Mouse (Mus musculus) inflammation-experienced regulatory T-cells, adult 6 months (primary cell): ENCODE measurements around the gene Nup50. TPM values are rescaled to one million over a fixed set of nuclear protein-coding genes. Genes with fewer than 3 reads are reported as not detected.

Experiments
- ATAC-seq: one replicate; pipeline ENCODE4 v1.8.0; 2017
- polyA plus RNA-seq, 3 experiments: library from polyadenylated mRNA; unstranded; fragments of 100-300 nt; shearing (Covaris generic); gene quantifications; one replicate each; pipeline ENCODE4 v1.2.1; 2017

Gene Nup50
- 10 to 100 TPM; 18.8 to 32.6 (median 20.8) TPM for polyA plus RNA-seq

DNA sequence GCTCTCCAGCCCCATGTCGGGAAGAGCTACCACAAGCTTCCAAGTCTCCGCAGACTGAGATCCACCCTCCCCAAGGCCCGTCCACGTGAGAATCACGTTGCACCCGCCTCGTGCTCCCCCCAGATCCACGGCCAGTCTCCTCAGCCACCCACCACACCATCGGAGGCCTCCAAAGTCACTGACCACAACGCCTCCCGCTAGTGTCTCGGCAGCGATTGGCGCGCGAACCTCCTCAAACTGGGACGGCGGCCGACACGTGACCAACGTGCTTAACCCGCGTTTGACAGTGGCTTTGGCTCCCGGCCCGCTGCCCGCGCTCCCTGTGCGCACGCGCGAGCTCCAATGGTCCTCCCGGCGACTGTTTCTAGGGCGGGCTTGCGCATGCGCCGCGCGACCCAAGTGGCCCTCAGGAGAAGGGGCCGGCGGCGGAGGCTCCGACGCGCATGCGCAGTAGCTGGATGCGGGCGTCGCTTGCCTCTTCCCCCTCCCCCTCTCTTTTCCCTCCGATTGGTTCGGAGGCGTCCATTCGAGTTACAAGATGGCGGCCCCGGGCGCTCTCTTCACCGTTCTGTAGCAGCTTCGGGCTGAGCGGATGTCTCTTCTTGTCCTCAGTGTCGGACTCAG is at the start of gene Nup50:
Gene Nup50 (plus strand): TSS at position 528 of the 624 bp plus-strand sequence.
- ATAC-seq, result peak; percentile 78

- ATAC-seq, result no peak
Measured at GRCm38 (mm10) chr15:84873867-84874266, 49.3 kb upstream of the Nup50 start.

GRCm38 (mm10) chr15:84877029-84877815 is 46.0 kb upstream of the Nup50 start:
- ATAC-seq, result no peak

- no peak for ATAC-seq
Measured at GRCm38 (mm10) chr15:84888066-84888465, 35.1 kb upstream of the Nup50 start.

GRCm38 (mm10) chr15:84891246-84891645 is 32.0 kb upstream of the Nup50 start:
- no peak for ATAC-seq

GRCm38 (mm10) chr15:84891658-84892057 is 31.6 kb upstream of the Nup50 start:
- peak; percentile 28 for ATAC-seq

DNA sequence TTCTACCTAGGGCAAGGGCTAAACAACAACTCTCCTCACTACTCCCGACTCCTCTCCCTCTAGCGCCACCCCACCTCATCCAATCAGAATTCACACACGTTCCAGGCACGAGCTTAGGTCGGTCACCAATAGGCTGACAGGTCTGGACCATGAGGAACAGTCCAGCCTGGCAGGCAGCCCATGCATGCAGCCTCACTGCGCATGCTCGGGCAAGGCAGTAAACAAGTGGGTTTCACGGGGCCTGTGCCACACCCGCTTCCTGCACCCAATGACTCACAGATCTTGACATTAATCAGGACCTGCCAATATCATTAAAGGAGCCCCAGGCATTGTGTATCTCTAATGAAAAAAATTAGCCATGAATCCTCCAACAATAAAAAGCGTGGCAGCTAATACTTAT is 27.0 kb upstream of the Nup50 start:
- peak; percentile 56 for ATAC-seq

DNA sequence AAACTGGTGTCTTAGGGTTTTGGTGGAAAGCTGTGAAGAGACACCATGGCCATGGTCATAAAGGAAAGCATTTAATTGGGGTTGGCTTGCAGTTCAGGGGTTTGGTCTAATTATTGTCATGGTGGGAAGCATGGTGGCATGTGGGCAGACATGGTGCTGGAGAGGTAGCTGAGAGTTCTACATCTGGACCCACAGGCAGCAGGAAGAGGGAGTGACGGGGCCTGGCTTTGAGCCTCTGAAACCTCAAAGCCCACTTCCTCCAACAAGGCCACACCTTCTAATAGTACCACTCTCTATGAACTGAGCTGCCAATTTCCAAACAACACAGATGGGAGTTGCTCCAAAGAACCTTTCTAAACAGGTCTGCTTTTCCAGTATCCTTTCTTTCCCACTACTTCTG is 26.5 kb upstream of the Nup50 start:
- peak; percentile 82 for ATAC-seq

DNA sequence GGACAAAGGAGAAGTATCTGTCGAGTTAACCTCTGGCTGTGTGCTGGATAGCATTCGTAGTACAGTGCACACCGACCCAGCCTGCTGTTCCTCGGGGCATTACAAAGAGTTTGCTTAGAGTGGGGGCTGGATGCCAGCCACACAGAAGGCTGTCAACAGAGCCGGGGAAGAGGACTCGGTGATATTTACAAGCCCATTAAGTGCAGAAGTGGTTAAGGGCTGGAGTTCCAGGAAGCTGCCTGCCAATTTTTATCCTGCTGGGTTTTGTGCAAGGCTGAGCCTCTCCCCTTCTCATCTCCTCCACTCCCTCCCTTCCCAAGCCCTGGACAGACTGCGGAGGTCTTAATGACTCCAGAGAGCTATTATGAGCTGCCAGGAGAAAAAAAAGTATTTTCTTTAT is 25.1 kb upstream of the Nup50 start:
- no peak for ATAC-seq

DNA sequence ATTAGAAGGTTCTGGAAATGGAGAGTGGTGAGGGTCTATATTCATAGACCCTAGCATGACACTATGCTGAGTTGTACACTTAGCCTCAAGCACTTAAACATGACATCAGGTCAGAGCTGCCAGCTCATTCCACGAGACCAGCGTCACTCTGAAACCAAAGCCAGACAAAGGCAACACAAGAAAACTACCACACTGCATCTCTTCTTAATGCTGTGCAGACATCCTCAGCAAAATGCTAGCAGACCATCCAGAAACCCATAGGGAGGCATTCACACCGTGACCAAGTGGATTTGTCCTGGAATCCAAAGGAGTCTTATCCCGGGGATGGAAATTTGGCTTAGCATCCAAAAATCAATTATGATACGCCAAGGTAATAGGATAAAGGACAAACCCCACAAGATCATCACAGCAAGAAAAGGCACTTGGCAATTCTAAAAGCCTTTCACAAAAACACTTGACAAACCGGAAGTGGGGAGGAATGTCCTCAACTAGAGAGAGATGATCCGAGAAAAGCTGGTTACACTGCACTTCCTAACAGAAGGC is 19.3 kb upstream of the Nup50 start:
- no peak for ATAC-seq

DNA sequence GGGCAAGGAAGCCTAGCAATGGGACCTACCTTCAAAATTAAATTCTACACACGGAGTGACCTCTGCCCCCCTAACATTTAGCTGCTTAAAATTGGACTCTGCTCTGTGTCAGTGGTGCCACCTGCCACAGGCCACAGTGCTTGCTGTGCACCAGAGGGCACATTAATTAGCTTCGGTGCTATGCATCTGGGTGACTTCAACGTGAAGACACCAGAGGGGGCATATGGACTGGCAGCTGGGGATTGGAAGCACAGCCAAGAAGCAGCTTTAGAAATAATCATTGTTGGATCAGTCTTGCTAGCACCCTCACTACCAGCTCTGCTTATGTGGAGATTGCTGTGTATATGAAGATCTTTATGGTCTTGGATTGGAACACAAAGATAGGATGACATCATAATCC is 10.0 kb upstream of the Nup50 start:
- no peak for ATAC-seq

- ATAC-seq, result no peak
Measured at GRCm38 (mm10) chr15:84919938-84920337, 3.3 kb upstream of the Nup50 start, which contains the start of gene Gm29666. Gm29666 (minus strand) TSS chr15:84920038.

DNA sequence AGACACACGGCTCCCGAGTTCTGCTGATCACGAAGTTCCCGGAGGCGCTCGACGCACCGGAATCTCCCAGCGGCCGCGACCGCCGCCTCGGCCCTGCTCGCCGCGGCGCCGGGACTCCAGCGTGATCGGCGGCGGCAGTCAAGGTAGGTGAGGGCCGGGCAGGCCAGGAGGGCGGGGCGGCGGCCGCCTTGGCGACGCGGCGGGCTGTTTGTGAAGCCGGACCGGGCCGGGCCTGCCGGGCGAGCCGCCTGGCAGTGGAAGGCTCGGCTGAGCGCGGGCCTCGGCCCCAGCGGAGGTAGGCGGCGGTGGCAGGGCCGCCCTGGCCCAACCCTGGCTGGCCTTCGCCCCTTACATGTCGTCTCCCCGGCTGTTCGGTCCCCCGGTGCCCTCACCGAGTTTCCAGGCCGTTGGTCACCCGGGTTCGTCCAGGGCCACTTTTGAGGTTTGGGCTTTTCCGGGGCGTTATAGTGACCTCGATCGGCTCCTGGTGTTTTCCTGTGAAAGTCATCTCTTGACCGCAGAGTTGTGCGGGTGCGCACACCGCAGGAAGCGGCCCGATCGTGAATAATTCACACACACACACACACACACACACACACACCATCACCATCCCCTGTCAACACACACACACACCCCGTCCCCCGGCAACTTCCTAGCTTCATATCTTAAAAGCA is 434 bp downstream of the Nup50 start:
- peak; percentile 43 for ATAC-seq

DNA sequence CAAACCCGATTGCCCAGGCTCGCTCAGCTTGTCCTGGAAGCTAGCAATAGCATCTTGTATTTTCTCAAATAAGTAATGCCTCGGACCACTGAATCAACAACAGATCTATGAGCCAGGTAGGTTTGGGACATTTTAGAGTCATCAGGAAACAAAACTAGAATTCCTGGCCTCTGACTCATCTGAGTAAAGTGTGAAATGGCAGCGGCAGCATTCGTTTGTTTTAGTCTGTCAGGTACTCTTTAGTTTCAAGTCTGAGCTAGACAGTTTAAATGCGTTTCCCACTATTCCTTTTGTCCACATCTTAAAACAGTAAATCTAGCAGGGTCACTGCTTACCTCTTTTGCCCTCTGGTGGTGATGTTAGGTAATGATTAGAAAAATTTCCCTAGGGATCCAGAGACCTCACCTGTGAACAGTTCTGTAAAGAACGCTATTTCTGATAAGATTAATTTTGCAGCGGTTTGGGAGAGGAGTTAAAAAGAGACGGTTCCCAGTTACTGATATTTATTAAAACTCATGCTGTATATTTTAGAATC is 1.6 kb downstream of the Nup50 start:
- ATAC-seq, result no peak

- ATAC-seq, result no peak
Measured at GRCm38 (mm10) chr15:84925495-84926018, 2.3 kb downstream of the Nup50 start.

GRCm38 (mm10) chr15:84932351-84932750 is 9.1 kb downstream of the Nup50 start:
- ATAC-seq, result no peak

DNA sequence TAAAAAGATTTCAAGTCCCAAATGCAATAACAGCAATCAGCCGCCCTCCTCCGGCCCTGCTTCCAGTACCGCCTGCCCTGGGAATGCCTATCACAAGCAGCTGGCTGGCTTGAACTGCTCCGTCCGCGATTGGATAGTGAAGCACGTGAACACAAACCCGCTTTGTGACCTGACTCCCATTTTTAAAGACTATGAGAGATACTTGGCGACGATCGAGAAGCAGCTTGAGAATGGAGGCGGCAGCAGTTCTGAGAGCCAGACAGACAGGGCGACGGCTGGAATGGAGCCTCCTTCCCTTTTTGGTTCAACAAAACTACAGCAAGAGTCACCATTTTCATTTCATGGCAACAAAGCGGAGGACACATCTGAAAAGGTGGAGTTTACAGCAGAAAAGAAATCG is 11.7 kb downstream of the Nup50 start:
- no peak for ATAC-seq

GRCm38 (mm10) chr15:84940102-84940501 is 16.9 kb downstream of the Nup50 start:
- no peak for ATAC-seq

DNA sequence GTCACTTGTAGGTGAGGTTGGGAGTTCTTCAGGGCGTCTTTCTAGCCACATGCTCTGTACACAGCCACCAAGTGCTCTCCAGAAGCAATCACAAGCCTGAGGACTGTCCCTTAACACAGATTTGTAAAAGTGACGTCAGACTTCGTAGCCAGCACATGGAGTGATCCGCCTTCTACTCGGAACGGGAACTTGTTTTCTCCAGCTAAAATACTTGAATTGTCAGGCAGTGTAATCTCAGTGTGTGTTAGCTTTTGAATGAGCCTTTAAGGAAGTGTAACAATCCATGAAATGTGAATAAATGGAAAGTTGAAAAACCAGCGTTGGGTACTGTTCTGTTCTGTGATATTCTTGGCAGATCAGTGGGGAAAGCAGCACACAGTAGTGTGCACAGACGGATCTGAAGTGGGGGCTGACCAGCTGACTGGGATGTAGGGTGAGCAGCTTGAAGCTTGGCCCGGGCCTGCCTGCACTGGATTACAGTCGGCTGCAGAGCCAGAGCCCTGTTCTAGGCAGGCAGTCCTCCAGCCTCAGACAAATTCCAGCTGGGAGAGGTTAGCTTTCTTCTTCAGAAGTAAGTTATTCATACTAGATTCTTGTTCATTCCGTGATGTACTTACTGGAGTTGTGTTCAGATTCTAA is 19.6 kb downstream of the Nup50 start:
- no peak for ATAC-seq

- no peak for ATAC-seq
Measured at GRCm38 (mm10) chr15:84944319-84944718, 21.1 kb downstream of the Nup50 start.

DNA sequence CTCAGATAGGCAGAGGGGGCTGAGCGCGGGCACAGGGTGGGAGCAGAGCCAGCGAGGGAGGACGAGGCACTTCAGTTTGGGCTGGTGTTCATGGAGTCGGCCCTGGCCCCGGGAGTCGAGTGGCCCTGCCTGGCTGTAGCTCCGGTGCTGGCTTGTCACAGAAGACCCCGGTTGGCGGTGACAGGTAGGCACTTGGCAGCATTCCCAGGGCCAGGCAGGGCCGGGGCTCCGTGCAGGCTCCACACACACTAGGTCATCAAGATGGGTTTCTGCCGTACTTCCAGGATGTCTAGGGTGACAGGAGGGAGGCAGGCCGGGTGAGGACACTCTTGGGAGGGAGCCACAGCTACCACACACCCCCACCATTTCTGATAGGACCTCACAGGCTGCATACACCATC is 25.8 kb downstream of the Nup50 start:
- ATAC-seq, result no peak

DNA sequence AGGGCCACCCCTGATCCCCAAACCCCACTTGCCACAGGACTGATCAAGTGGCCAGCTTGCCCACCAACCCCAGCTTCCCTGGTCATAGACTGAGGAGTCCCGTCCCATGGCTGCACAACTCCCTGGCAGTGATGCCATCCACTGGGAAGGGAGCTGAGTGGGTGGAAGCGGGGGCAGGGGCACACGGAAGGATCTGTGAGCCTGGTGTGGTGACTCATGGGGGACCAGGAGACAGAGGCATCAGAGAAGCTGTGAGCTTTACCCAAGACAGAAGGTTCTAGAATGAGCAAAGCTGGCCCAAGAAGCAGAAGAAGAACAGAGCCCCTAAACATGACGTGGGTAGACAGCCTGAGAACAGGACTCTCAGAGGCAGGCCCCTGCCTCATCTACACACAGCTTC is 26.8 kb downstream of the Nup50 start:
- ATAC-seq, result no peak
